Mouse (Mus musculus): ENCODE measurements at regions not wholly inside any gene's neighbourhood (a gene's known extent, or its start where the extent isn't known, plus 50 kb on each side); places are given as distances from the start of the nearest gene placed in this dataset.

GRCm38 (mm10) chr6:19214700-19215099 lies 348.6 kb downstream of the Ankrd7 start:
- no peak for DNase-seq (ENCODE audit: low spot score in 2 of 2)
- intact Hi-C loops (cut with DNase I): no loop called here

- DNase-seq (ENCODE audit: low spot score in 2 of 2): no peak
- intact Hi-C loops (cut with DNase I): no loop called here
Observed at GRCm38 (mm10) chr6:19215124-19215523, 349.0 kb downstream of the Ankrd7 start.

GRCm38 (mm10) chr6:19264075-19264819 lies 398.1 kb downstream of the Ankrd7 start:
- intact Hi-C loops (cut with DNase I): no loop called here
- DNase-seq (ENCODE audit: low spot score in 2 of 2): no peak

- intact Hi-C loops (cut with DNase I): no loop called here
- DNase-seq (ENCODE audit: low spot score in 2 of 2): peak; percentile 2 to 6
Observed at GRCm38 (mm10) chr6:19273207-19273606, 407.1 kb downstream of the Ankrd7 start.

- intact Hi-C loops (cut with DNase I): no loop called here
- DNase-seq (ENCODE audit: low spot score in 2 of 2): peak; percentile 28 to 66
Observed at GRCm38 (mm10) chr6:19282682-19283333, 416.7 kb downstream of the Ankrd7 start.

GRCm38 (mm10) chr6:19332659-19333058 lies 466.5 kb downstream of the Ankrd7 start:
- intact Hi-C loops (cut with DNase I): no loop called here
- DNase-seq (ENCODE audit: low spot score in 2 of 2): no peak

- DNase-seq (ENCODE audit: low spot score in 2 of 2): no peak
- intact Hi-C loops (cut with DNase I): no loop called here
Observed at GRCm38 (mm10) chr6:19335653-19336052, 469.5 kb downstream of the Ankrd7 start.

GRCm38 (mm10) chr6:19338470-19338869 lies 472.4 kb downstream of the Ankrd7 start:
- no peak for DNase-seq (ENCODE audit: low spot score in 2 of 2)
- intact Hi-C loops (cut with DNase I): no loop called here
